Mouse (Mus musculus) erythroblast, embryonic 14.5 days (primary cell): ENCODE results near the gene Xlr3b.

ENCODE experiments used
- GATA1 ChIP-seq: IDR thresholded peaks from 2 replicates; pipeline ENCODE4 v1.6.1; 2012; ENCODE audit warnings: low read length, inconsistent platforms, mixed read lengths
- TAL1 ChIP-seq: IDR thresholded peaks from 3 replicates; pipeline ENCODE4 v1.6.1; 2012; ENCODE audit warnings: low read length, inconsistent platforms, mixed read lengths

DNA sequence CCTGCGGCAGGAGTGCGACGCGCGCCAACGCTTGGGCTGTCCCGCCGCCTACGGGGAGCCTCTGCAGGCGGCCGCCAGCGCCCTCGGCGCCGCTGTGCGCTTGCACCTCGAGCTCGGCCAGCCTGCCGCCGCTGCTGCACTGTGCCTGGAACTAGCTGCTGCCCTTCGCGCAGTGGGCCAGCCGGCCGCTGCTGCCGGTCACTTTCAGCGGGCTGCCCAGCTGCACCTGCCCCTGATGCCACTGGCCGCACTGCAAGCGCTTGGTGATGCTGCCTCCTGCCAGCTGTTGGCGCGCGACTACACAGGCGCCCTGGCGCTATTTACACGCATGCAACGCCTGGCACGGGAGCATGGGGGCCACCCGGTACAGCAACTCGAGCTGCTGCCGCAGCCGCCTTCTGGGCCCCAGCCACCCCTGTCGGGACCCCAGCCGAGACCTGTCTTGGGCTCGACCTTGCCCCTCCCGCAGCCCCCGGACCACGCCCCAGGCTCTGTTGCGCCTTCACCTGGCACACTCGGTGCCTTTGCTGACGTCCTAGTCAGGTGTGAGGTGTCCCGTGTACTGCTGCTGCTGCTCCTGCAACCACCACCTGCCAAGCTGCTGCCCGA, 36.7 kb downstream of the Xlr3b start:
- TF ChIP-seq GATA1 (no peak), TAL1 (no peak)
